Mouse (Mus musculus): ENCODE data around the gene Kctd2.
"Not testable (repeated sequence)": the region's sequence is repeated elsewhere in the genome, so short reads cannot be mapped to it uniquely, and the experiment has no call there.

The Kctd2 gene

DNA sequence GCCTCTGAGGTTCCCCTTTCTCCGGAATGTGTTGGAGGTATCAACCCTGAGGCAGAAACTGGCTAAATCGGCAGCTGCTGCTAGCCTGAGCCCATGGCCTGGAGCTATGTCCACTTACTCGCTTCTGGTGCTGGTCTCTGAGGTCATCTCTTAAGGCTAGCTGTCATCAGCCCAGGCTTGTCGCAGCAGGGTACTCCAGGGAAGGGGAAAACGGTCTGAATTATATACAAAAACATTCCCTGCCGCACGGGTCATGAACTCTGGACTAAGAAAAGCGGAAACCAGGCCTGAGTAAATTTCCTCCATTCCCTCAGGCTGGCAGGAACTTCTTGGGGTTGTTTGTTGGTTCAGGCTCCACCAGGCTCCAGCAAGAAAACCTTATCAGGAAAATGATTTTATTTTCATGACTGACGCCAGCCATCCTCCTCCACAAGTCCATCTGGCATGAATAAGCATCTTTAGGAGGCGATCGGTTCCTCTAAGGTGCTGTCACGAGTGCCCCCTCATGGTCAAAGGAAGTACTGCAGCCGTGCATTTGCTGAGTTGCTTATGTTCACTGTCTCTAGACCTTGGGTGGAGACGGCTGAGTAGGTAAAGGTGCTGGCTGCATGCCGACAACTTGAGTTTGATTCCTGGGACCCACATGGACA lies 53.8 kb downstream of the Kctd2 start:
- peak; percentile 89 to 90 for DNase-seq (ENCODE audit: low spot score in 2 of 2)

DNA sequence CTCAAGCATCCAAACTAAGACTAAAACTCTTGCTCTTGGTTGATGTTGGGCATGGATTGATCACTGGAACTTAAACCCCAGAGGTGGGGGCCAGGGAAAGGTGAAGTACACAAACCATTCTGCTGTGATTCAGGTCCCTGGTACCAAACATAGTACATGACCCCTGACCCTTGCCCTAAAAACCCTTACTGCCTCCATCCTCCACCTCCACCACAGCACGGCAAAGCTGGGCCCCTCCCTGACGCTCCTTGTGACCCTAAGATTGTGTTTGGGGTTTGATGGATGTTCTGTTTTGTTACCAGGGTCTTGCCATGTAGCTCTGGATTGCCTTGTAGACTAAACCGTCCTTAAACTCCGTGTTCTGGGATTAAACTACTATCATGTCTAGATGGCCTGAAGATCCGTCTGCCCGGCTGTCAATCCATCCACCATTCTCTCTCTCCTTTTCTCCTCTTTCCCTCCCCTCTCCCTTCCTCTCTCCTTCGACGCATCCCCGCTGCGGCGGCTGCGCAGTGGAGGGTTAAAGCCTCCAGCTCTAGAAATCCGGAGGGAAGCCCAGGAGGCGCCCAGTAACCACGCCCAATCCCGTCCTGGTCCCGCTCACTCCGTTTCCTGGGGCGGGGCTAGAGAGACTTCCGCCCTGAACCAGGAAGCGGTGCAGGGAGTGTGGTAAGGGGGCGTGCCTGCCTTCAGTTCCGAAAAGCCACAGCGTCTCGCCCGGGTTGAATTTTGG lies 55.3 kb downstream of the Kctd2 start, which contains the start of gene Armc7:
Gene Armc7, plus strand, starts transcription at position 643 of the 733 bp plus-strand sequence.
- peak; percentile 89 for DNase-seq (ENCODE audit: low spot score in 2 of 2)

DNA sequence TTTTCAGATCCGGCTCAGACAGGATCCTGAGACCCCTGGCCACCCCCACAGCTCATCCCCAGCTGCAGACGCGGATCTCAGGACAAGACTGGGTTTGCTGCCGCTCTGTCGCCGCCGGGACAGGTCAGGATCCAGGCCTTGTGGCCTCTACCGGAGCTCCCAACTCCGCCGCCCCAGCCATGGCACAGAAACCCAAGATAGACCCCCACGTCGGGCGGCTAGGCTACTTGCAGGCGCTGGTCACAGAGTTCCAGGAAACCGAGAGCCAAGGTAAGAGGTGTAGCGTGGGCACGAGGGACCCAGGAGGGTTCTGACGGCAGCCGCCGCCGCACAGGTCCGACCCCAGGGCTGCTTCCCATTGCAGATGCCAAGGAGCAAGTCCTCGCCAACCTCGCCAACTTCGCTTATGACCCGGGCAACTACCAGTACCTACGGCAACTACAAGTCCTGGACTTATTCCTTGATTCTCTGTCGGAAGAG lies 55.9 kb downstream of the Kctd2 start:
- no peak for DNase-seq (ENCODE audit: low spot score in 2 of 2)

DNA sequence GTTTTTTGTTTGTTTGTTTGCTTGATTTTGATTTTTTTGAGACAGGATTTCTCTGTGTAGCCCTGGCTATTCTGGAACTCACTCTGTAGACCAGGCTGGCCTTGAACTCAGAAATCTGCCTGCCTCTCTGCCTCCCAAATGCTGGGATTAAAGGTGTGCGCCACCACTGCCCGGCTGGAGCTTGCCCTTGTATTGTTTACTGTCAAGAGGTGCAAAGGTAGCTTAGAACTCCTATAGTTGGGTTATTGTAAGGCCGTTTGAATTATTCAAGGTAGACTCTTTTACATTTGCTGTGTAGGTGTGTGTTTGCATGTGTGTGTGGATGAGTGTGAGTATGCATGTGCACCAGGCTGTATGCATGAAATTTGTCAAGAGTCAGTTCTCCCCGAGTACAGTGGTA lies 56.7 kb downstream of the Kctd2 start:
- DNase-seq (ENCODE audit: low spot score in 2 of 2), result not testable (repeated sequence)

DNA sequence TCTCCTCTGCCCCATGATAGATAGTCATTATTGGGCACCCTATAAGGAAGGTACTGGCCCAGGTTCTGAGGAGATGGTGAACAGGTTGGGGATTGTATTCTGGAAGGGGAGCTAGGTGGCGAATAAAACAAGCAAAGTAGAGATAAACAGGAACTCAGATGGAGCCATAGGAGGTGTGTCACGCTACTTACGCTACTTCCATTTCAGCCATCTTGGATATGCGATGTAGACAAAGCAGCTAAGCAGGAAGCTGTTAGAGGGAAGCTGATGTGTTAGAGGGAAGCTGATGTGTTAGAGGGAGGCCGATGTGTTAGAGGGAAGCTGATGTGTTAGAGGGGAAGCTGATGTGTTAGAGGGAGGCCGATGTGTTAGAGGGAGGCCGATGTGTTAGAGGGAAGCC lies 57.5 kb downstream of the Kctd2 start:
- DNase-seq (ENCODE audit: low spot score in 2 of 2), result peak in 1 of 2 experiments; percentile 56

DNA sequence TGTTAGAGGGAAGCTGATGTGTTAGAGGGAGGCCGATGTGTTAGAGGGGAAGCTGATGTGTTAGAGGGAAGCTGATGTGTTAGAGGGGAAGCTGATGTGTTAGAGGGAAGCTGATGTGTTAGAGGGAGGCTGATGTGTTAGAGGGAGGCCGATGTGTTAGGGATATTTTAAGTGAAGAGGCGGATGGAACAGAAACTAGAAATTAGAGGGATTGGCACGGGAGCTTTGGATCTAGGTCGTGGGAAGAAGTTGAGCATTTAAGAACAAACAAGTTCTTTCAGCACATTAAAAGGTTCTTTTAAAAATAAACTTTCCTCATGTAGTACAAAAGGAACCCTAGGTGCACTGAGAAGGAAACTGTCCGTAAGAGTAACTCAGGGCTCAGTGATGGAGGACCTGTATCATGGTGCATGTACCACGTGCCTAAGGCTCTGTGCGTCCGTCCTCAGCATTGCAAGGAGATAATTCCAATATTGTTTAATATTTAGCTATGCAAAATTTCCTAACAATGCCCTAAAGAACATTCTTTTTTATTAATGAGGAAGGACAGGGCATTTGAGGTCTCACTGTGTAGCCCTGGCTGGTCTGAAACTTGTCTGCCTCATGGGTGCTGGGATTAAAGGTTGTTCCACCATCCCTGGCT lies 58.5 kb downstream of the Kctd2 start:
- DNase-seq (ENCODE audit: low spot score in 2 of 2), result peak in 1 of 2 experiments; percentile 23

Measured in natural killer cell, adult 2 months (primary cell).